Mouse (Mus musculus): Measurements from ENCODE around the gene Epb41l2. TPM values are rescaled to one million over a fixed set of nuclear protein-coding genes. Genes with fewer than 3 reads are reported as not detected.
A peak's percentile ranks its signal among the peaks of the same experiment; 100 is the strongest.

Epb41l2 gene
- polyA plus RNA-seq, 1 experiment from 2014 or later, result 33.8 TPM

GRCm38 (mm10) chr10:25369691-25370090 is 10.1 kb downstream of the Epb41l2 start:
- peaks cover 32% of the 10 kb centered on the region for H3K4me1 ChIP-seq (replicated peaks)
- H3K4me3 ChIP-seq, result no peak overlapping the region
- 88% methylated on average over 9 of the region's 9 CpGs for WGBS
- H3K27me3 ChIP-seq (ENCODE audit: insufficient read depth, poor library complexity, severe bottlenecking), result no peaks in the 10 kb centered on the region
- H3K9me3 ChIP-seq, result no peaks in the 10 kb centered on the region
- no peak overlapping the region for H3K27ac ChIP-seq
- no peak for DNase-seq (ENCODE audit: low spot score)
- no peaks in the 10 kb centered on the region for H3K36me3 ChIP-seq

DNA sequence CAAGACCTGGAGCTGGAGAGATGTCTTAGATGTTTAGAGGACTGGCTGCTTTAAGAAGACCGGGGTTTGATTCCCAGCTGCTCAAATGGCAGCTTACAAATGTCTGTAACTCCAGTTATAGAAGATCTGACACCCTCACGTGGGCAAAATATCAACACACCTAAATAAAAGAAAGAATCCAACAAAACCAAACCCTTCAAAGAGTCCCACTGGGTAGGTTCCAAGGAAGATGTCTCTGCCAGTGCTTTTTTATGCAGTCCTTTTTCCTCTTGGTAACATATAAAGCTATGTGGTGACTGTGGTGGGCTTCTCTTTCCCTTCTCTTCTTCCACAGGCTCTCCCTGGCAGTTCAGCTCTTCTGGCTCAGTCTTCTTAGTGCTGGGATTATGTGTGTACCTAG is 11.7 kb downstream of the Epb41l2 start:
- 65% methylated on average over 2 of the region's 2 CpGs for WGBS

GRCm38 (mm10) chr10:25371915-25372371 is 12.3 kb downstream of the Epb41l2 start:
- Histone ChIP-seq H3K36me3 (no peaks in the 10 kb centered on the region), H3K9me3 (no peaks in the 10 kb centered on the region), H3K4me3 (no peak overlapping the region), H3K27me3 (ENCODE audit: insufficient read depth, poor library complexity, severe bottlenecking) (no peaks in the 10 kb centered on the region), H3K27ac (peak overlapping the region; percentile 29; the same call in 1 of the 2 replicates), H3K4me1 (replicated peaks) (peaks cover 29% of the 10 kb centered on the region)
- DNase-seq (ENCODE audit: low spot score), result no peak
- WGBS, result 29% methylated on average over 3 of the region's 3 CpGs

More for the DNA sequence above, 11.7 kb downstream of the Epb41l2 start:
- H3K4me3 ChIP-seq, result no peak overlapping the region
- peaks cover 32% of the 10 kb centered on the region for H3K4me1 ChIP-seq (replicated peaks)
- no peaks in the 10 kb centered on the region for H3K36me3 ChIP-seq
- no peak overlapping the region for H3K27ac ChIP-seq
- H3K27me3 ChIP-seq (ENCODE audit: insufficient read depth, poor library complexity, severe bottlenecking), result no peaks in the 10 kb centered on the region
- no peaks in the 10 kb centered on the region for H3K9me3 ChIP-seq
- DNase-seq (ENCODE audit: low spot score), result no peak

GRCm38 (mm10) chr10:25372510-25373148 is 13.0 kb downstream of the Epb41l2 start:
- DNase-seq (ENCODE audit: low spot score), result peak; percentile 21
- H3K4me3 ChIP-seq, result no peak overlapping the region
- H3K27ac ChIP-seq, result peak overlapping the region; percentile 25; the same call in 1 of the 2 replicates
- 52% methylated on average over 10 of the region's 10 CpGs for WGBS
- peaks cover 29% of the 10 kb centered on the region for H3K4me1 ChIP-seq (replicated peaks)
- no peaks in the 10 kb centered on the region for H3K9me3 ChIP-seq
- no peaks in the 10 kb centered on the region for H3K27me3 ChIP-seq (ENCODE audit: insufficient read depth, poor library complexity, severe bottlenecking)
- peaks cover 3% of the 10 kb centered on the region; the same call in 1 of the 2 replicates for H3K36me3 ChIP-seq

GRCm38 (mm10) chr10:25375036-25375435 is 15.4 kb downstream of the Epb41l2 start:
- 83% methylated on average over 4 of the region's 4 CpGs for WGBS

DNA sequence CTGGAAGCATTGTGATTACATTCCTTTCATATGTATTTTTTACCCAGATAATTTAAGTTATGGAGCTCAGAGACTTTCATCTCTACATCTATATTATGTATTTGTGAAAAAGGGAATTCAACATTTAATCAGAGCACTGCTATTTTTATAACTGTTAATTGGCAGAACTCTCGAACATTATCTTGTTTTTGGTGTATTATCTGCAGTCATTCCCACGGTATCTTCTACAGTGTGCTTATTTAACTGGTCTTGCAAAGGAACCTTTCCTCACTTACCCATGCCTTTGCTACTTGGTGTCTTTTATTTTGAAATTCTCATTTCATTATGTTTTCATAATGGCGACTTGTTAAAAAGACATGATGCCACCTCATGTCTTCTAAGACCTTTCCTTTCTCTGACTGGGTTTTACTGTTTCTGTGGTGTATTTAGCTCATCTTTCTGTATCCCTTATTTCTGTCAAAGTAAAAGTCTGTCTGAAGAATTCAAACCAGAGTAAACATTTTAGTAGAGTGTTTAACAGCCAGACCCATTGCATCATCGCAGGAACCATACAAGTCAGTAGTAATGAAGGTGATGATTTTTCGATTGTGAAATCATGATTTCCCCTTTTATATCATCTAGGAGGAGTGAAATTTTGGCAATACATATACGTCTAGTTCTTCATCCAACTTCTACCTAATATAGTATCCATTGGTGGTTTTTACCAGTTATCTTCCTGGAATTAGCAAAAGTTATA is 21.3 kb downstream of the Epb41l2 start:
- WGBS, result 91% methylated on average over 6 of the region's 6 CpGs
- H3K4me1 ChIP-seq (replicated peaks), result peaks cover 10% of the 10 kb centered on the region

More at GRCm38 (mm10) chr10:25375036-25375435, 15.4 kb downstream of the Epb41l2 start:
- peaks cover 17% of the 10 kb centered on the region for H3K4me1 ChIP-seq (replicated peaks)
- H3K27ac ChIP-seq, result no peak overlapping the region
- H3K27me3 ChIP-seq (ENCODE audit: insufficient read depth, poor library complexity, severe bottlenecking), result no peaks in the 10 kb centered on the region
- no peaks in the 10 kb centered on the region for H3K9me3 ChIP-seq
- no peak overlapping the region for H3K4me3 ChIP-seq
- DNase-seq (ENCODE audit: low spot score), result no peak
- peaks cover 9% of the 10 kb centered on the region; the same call in 1 of the 2 replicates for H3K36me3 ChIP-seq

DNA sequence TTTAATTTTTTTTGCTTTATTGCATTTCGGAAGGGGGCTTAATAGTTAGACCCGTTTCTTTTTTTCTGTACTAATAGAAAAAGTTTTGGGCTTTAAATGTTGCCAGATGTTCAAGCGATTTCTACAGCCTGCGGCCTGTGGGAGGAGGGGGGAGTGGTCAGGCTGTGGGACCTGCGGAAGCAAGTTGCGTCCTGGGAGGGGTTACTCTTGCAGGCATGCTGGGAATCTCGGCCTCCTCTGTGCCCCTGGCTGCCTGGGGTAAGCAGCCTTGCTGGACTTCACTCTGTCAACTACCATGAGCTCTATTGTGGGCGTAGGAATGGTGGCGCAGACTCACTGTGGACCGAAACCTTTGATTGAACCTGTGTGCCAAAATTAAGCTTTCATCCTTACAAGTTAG is 22.4 kb downstream of the Epb41l2 start:
- WGBS, result 37% methylated on average over 10 of the region's 10 CpGs
- no peak overlapping the region for H3K27ac ChIP-seq
- DNase-seq (ENCODE audit: low spot score), result peak; percentile 51
- peaks cover 9% of the 10 kb centered on the region; the same call in 1 of the 2 replicates for H3K36me3 ChIP-seq
- H3K27me3 ChIP-seq (ENCODE audit: insufficient read depth, poor library complexity, severe bottlenecking), result no peaks in the 10 kb centered on the region
- peaks cover 15% of the 10 kb centered on the region for H3K4me1 ChIP-seq (replicated peaks)
- H3K4me3 ChIP-seq, result no peak overlapping the region
- H3K9me3 ChIP-seq, result no peaks in the 10 kb centered on the region

More for the DNA sequence above, 21.3 kb downstream of the Epb41l2 start:
- Histone ChIP-seq H3K4me3 (no peak overlapping the region), H3K27me3 (ENCODE audit: insufficient read depth, poor library complexity, severe bottlenecking) (no peaks in the 10 kb centered on the region), H3K27ac (no peak overlapping the region), H3K9me3 (no peaks in the 10 kb centered on the region), H3K36me3 (peaks cover 9% of the 10 kb centered on the region; the same call in 1 of the 2 replicates)
- DNase-seq (ENCODE audit: low spot score), result no peak

DNA sequence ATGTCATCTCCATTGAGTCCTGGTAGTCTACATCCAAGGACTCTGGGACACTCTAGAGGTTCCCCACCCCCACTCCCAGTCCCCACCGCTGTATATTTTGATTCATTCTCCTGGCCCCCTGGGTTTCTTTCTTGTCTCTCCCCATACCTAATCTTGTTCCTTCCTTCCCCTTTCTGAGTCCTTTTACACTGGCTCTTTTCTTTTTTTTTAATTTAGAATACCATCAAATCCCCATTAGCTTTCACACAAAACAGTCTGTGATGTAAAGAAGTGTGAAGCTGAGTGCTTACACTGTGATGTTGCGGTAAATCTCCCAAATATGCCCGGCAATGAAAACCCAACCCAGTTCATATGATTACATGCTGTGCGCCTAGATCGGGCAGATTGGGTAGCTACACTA is 23.6 kb downstream of the Epb41l2 start:
- H3K9me3 ChIP-seq, result no peaks in the 10 kb centered on the region
- H3K4me3 ChIP-seq, result no peak overlapping the region
- H3K27me3 ChIP-seq (ENCODE audit: insufficient read depth, poor library complexity, severe bottlenecking), result no peaks in the 10 kb centered on the region
- DNase-seq (ENCODE audit: low spot score), result no peak
- WGBS, result 73% methylated on average over 5 of the region's 5 CpGs
- no peak overlapping the region for H3K27ac ChIP-seq
- H3K4me1 ChIP-seq (replicated peaks), result peaks cover 20% of the 10 kb centered on the region
- H3K36me3 ChIP-seq, result 0 out of 2 replicates have a peak, but pooled peaks cover 1% of the 10 kb centered on the region

DNA sequence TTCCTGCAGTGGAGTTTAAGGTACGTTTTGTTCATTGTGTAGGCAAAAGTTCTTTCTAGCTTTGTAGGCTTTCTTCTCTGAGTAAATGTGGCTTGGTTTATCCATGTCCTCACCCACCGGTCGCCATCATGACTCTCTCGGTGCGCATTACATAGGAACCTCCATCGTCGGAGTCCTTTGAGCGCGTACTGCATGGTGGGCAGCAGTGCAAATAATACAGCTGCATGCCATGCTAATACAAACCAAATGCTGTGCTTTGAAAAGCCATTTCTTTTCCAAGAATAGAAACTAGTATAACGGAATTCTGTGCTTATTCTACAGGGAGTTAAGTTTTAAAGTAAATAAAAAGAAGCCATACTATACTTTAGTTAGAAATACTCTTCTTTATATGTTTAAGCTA is 24.8 kb downstream of the Epb41l2 start:
- no peaks in the 10 kb centered on the region for H3K27me3 ChIP-seq (ENCODE audit: insufficient read depth, poor library complexity, severe bottlenecking)
- no peaks in the 10 kb centered on the region for H3K36me3 ChIP-seq
- no peak for DNase-seq (ENCODE audit: low spot score)
- 79% methylated on average over 10 of the region's 10 CpGs for WGBS
- H3K9me3 ChIP-seq, result no peaks in the 10 kb centered on the region
- H3K4me1 ChIP-seq (replicated peaks), result peaks cover 20% of the 10 kb centered on the region
- H3K27ac ChIP-seq, result no peak overlapping the region
- H3K4me3 ChIP-seq, result no peak overlapping the region

DNA sequence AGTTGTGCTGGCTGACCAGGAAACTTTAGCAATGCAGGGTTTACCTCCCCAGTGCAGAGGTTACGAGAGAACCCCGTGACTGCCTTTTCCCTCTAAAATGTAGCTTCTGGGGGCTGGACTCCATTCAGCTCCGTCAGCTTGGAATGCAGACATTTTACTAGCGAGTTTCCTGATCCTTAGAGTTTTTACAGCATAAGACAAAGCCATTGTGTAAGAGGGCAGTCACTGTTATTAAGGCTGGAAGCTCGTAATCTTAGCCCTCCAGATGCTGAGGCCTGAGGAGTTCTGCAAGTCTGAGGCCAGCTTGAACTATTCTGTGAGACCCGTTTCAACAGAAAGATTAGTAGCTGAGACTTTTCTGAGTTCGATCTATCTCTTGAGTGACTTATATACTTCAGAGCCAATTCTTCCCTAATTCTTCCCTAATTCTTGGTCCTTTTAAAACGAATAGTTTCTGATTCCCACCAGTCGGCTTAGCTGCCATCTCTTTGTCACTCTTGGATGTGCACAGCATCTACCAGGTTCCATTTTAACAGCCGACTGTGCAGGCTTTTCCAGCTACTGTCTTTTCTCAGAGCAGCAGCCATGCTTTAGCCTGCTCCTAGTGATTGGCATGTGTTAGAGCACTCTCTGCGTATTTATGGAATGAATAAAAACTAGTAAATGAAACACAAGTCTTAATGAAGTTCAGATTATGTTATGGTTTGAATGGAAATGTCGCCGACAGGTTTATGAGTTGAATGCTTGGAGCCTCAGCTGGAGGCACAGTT is 26.4 kb downstream of the Epb41l2 start:
- no peak overlapping the region for H3K27ac ChIP-seq

GRCm38 (mm10) chr10:25386868-25387267 is 27.3 kb downstream of the Epb41l2 start:
- WGBS, result 76% methylated on average over 4 of the region's 4 CpGs
- no peak overlapping the region for H3K27ac ChIP-seq

More for the DNA sequence above, 26.4 kb downstream of the Epb41l2 start:
- Histone ChIP-seq H3K36me3 (no peaks in the 10 kb centered on the region), H3K27me3 (ENCODE audit: insufficient read depth, poor library complexity, severe bottlenecking) (no peaks in the 10 kb centered on the region), H3K9me3 (no peaks in the 10 kb centered on the region), H3K4me1 (replicated peaks) (peaks cover 17% of the 10 kb centered on the region), H3K4me3 (no peak overlapping the region)
- no peak for DNase-seq (ENCODE audit: low spot score)
- WGBS, result 57% methylated on average over 13 of the region's 13 CpGs

GRCm38 (mm10) chr10:25387268-25387667 is 27.7 kb downstream of the Epb41l2 start:
- 53% methylated on average over 4 of the region's 4 CpGs for WGBS
- H3K4me1 ChIP-seq (replicated peaks), result peaks cover 14% of the 10 kb centered on the region
- no peak for DNase-seq (ENCODE audit: low spot score)
- no peak overlapping the region for H3K4me3 ChIP-seq
- H3K27me3 ChIP-seq (ENCODE audit: insufficient read depth, poor library complexity, severe bottlenecking), result no peaks in the 10 kb centered on the region
- no peaks in the 10 kb centered on the region for H3K9me3 ChIP-seq
- no peaks in the 10 kb centered on the region for H3K36me3 ChIP-seq
- H3K27ac ChIP-seq, result no peak overlapping the region

More at GRCm38 (mm10) chr10:25386868-25387267, 27.3 kb downstream of the Epb41l2 start:
- no peaks in the 10 kb centered on the region for H3K36me3 ChIP-seq
- no peaks in the 10 kb centered on the region for H3K27me3 ChIP-seq (ENCODE audit: insufficient read depth, poor library complexity, severe bottlenecking)
- H3K4me3 ChIP-seq, result no peak overlapping the region
- H3K4me1 ChIP-seq (replicated peaks), result peaks cover 16% of the 10 kb centered on the region
- no peak for DNase-seq (ENCODE audit: low spot score)
- H3K9me3 ChIP-seq, result no peaks in the 10 kb centered on the region
